Mouse (Mus musculus) forebrain, embryonic 10.5 days (tissue): Measurements from ENCODE around the gene Fmo5. TPM values are rescaled to one million over a fixed set of nuclear protein-coding genes. Genes with fewer than 3 reads are reported as not detected.
A peak's percentile ranks its signal among the peaks of the same experiment; 100 is the strongest.

Source experiments
- DNase-seq: peaks from one replicate; pipeline ENCODE4 v3.0.0-alpha.2; 2017; ENCODE audit warnings: low spot score; ENCODE audit errors: extremely low spot score
- H3K27ac ChIP-seq: fragments of 300-500 bp; sonication (generic); 2 replicates; pipeline ENCODE4 v1.5.1; 2016; ENCODE audit warnings: mild to moderate bottlenecking
- H3K27me3 ChIP-seq: fragments of 300-500 bp; sonication (generic); 2 replicates; pipeline ENCODE4 v1.6.1; 2016; ENCODE audit warnings: mild to moderate bottlenecking; ENCODE audit not compliant: poor library complexity, severe bottlenecking
- H3K36me3 ChIP-seq: fragments of 300-500 bp; sonication (generic); replicated peaks from 2 replicates; pipeline ENCODE4 v1.6.1; 2016; ENCODE audit warnings: mild to moderate bottlenecking, moderate library complexity
- H3K4me1 ChIP-seq: fragments of 300-500 bp; sonication (generic); 2 replicates; pipeline ENCODE4 v1.6.1; 2016
- H3K4me3 ChIP-seq: fragments of 300-500 bp; sonication (generic); 2 replicates; pipeline ENCODE4 v1.5.1; 2016; ENCODE audit warnings: mild to moderate bottlenecking, moderate library complexity
- H3K9me3 ChIP-seq: fragments of 300-500 bp; sonication (generic); 2 replicates; pipeline ENCODE4 v1.6.1; 2016; ENCODE audit warnings: mild to moderate bottlenecking, moderate library complexity
- WGBS: fragments of 180-500 bp; shearing (Covaris S2); methylation state at CpG from one replicate; pipeline ENCODE4 v1.1.7; 2016; 5-methylcytosine and 5-hydroxymethylcytosine counted together
- polyA plus RNA-seq: library from polyadenylated mRNA; unstranded; fragments of >200 nt; fragmentation: Nextera tagmentation; extraction: Ambion mirVana; gene quantifications from 2 replicates; pipeline ENCODE4 v1.2.1, GENCODE M21; 2016

The Fmo5 gene
- 0.48 and 0.86 TPM in 2 replicates for polyA plus RNA-seq

DNA sequence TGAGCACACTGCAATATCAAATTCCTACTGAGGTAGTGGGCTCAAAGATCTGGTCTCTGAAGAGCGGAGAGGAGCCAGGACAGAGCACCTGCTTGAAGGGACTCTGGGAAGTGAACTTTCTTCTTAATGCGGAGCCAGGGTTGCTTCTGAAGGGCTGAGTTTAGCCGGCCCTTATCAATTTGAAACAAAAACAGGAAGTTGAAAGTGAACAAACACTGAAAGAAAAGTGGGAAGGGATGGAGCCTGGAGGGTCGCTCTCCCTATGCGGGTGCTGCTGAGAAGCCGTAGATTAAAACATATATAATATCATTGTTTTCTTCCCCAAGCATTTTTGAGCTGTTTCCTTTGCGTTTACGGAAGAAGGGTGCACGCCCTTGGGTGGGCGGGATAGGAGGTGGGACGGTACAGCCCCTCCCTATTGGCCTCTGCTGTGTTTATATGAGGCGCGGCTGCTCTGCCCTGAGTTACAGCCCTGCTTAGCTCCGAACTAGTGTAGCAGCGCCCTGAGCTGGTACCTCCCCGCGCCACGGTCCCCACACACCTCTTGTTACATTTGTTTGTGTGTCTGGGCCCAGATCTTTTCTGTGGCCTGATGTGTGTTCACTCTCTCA lies at the start of gene Fmo5:
Fmo5 (plus strand) TSS at position 414 of the 611 bp plus-strand sequence.
- peaks cover 8% of the 10 kb centered on the region; the same call in 1 of the 2 replicates for H3K27me3 ChIP-seq
- H3K4me1 ChIP-seq = peaks cover 10% of the 10 kb centered on the region
- WGBS = 4% methylated on average over 18 of the region's 18 CpGs
- no peaks in the 10 kb centered on the region for H3K9me3 ChIP-seq
- peak within 1 kb of the TSS; percentile 48 for H3K4me3 ChIP-seq
- no peaks in the 10 kb centered on the region for H3K36me3 ChIP-seq
- H3K27ac ChIP-seq = peak within 1 kb of the TSS; percentile 51; the same call in 1 of the 2 replicates
- no peak for DNase-seq

DNA sequence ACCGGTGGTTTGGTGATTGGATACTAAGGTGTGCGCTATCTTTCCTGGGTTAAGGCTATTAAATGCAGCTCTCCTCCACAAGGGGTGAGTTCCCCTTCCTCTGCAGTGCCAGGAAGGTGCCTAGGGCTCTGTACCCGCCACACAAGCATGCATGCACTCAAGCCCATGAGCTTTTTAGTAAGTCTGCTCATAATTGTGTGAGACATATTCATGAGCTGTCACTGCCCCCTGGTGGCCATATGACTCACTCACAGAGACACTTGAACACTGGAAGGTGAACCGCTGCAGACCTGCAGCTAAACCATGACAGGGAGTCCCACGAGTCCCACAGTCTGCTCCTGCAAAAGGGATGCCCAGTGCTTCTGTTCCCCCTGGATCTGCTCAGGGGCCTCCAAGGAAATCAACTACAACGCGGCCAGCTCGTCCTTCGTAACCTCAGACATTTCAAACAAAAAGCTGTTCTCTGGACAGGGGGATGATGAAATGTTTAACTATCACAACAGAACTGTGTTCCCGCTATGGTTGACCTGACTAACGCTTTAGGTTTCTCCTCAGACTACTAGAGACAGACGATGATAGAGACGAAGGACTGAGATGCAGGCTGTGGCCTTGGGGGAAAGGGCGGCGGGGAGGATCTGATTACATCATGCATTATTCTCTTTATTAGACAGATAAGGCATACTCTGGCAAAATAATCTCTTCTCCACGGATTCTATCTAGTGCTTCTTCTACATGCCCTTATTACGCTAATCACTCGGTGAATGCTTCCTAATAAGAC lies 43.0 kb upstream of the Fmo5 start:
- Histone ChIP-seq H3K4me1 (no peaks in the 10 kb centered on the region; the same call in 1 of the 2 replicates), H3K36me3 (peaks cover 69% of the 10 kb centered on the region), H3K27me3 (no peaks in the 10 kb centered on the region), H3K4me3 (no peak overlapping the region), H3K27ac (no peak overlapping the region), H3K9me3 (no peaks in the 10 kb centered on the region; the same call in 1 of the 2 replicates)
- peak; percentile 78 for DNase-seq
- 75% methylated on average over 18 of the region's 18 CpGs for WGBS

DNA sequence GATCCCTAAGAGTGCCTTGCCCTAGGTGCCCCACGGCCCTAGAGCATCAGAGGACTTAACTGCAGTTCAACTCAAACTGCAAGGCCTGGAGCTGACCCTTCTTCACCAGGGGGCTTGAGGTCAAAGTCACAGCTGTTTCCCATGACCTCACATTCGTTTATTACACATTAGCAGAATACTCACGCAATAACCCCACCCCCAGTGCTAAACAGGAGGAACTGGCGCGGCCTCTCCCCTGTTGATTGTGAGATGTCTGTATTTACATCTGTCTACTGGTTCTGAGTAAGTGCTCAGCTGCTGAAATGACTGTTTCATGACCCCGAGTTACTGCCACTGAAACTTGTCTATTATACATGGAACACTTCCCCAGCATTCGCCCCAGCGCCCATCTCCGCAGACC lies 40.9 kb upstream of the Fmo5 start:
- H3K9me3 ChIP-seq = no peaks in the 10 kb centered on the region
- no peaks in the 10 kb centered on the region for H3K27me3 ChIP-seq
- peaks cover 68% of the 10 kb centered on the region for H3K36me3 ChIP-seq
- no peak for DNase-seq
- no peak overlapping the region for H3K27ac ChIP-seq
- H3K4me1 ChIP-seq = no peaks in the 10 kb centered on the region; the same call in 1 of the 2 replicates
- H3K4me3 ChIP-seq = no peak overlapping the region
- WGBS = 88% methylated on average over 9 of the region's 9 CpGs

DNA sequence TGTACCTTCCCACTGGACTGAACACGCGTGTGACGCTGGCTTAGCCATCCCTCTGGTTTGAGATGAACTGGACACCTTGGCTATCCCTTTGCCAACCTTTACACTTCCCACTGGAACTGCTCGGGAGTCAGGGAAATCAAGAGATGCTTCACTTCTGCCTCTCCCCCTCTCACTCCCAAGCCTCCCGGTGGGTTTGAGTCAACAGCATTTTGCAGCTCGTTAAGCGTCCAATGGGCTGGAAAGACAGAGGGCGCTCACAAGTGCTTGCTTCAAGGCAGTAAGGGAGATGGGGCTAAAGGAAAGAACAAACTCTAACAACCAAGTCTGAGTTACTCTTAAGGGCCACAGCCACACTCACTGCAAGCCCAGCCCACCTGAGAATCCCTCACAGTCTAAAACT lies 37.9 kb upstream of the Fmo5 start:
- H3K27me3 ChIP-seq = no peaks in the 10 kb centered on the region
- H3K4me1 ChIP-seq = no peaks in the 10 kb centered on the region
- H3K4me3 ChIP-seq = no peak overlapping the region
- no peak for DNase-seq
- H3K9me3 ChIP-seq = no peaks in the 10 kb centered on the region
- H3K27ac ChIP-seq = no peak overlapping the region
- peaks cover 71% of the 10 kb centered on the region for H3K36me3 ChIP-seq
- 61% methylated on average over 8 of the region's 8 CpGs for WGBS

DNA sequence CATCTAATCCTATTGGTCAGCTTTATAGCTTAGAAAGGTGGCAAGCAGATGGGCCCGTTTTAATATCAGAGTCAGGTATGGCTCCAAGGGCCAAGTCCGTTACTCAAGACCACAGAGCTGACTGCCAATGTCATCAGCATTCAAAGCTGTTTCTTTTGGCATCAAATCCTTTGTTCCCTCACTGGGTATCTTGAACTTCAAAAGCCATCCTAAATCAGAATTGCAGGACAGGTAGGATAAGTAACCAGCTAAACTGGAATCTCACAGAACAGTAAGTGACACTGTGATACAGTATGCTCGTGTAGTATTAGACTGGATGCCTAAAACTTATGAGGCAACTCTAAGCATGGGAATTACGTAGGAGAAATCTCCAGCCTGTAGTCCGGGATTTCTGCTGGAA lies 35.5 kb upstream of the Fmo5 start:
- H3K27ac ChIP-seq = no peak overlapping the region

DNA sequence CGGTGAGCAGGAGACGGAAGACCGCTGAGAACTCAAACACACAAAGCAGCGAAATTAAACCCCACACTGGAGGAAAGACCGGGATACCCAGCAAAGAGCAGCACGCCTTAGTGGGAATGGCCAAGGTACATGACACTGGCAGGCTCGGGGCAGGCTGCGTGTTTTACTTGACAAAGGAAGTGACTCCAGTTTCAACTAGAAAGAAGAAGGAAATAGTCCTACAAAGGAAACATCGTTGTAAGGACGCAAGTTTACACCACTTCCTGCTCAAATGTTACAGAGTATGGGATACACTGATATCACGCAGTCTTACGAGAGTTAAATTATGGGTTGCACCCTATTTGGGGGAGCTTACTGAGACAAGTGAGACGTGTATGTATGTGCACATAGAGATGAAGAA lies 34.5 kb upstream of the Fmo5 start:
- H3K4me1 ChIP-seq = no peaks in the 10 kb centered on the region
- no peak overlapping the region for H3K4me3 ChIP-seq
- no peak for DNase-seq
- no peaks in the 10 kb centered on the region for H3K27me3 ChIP-seq
- no peaks in the 10 kb centered on the region for H3K9me3 ChIP-seq
- H3K36me3 ChIP-seq = peaks cover 61% of the 10 kb centered on the region
- 93% methylated on average over 13 of the region's 13 CpGs for WGBS
- H3K27ac ChIP-seq = no peak overlapping the region

More for the DNA sequence above, 35.5 kb upstream of the Fmo5 start:
- Histone ChIP-seq H3K9me3 (no peaks in the 10 kb centered on the region), H3K27me3 (no peaks in the 10 kb centered on the region), H3K4me3 (no peak overlapping the region), H3K36me3 (peaks cover 66% of the 10 kb centered on the region), H3K4me1 (no peaks in the 10 kb centered on the region)
- no peak for DNase-seq
- WGBS = 95% methylated on average over 5 of the region's 5 CpGs

DNA sequence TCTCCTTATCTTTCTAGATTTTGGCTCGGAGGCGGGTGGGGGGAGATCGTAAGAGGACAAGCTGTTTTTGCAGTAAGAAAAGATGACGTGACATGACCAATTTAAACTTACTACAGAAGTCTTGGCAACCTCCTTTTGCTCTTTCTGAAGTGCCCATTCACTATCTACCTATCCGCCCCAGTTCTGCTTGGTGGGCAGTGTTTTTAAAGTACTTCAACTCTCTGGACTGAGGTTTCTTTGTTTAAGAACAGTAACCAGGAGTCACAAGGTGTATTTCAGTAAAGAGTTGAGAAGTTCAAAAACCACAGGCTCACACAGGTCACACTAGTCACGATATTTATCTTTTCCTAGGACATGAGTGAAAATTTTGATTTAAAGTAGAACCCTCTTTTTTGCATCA lies 33.5 kb upstream of the Fmo5 start:
- no peak for DNase-seq
- H3K27me3 ChIP-seq = no peaks in the 10 kb centered on the region
- H3K4me1 ChIP-seq = no peaks in the 10 kb centered on the region
- H3K27ac ChIP-seq = no peak overlapping the region
- peaks cover 61% of the 10 kb centered on the region for H3K36me3 ChIP-seq
- no peaks in the 10 kb centered on the region for H3K9me3 ChIP-seq
- 96% methylated on average over 6 of the region's 6 CpGs for WGBS
- H3K4me3 ChIP-seq = no peak overlapping the region

DNA sequence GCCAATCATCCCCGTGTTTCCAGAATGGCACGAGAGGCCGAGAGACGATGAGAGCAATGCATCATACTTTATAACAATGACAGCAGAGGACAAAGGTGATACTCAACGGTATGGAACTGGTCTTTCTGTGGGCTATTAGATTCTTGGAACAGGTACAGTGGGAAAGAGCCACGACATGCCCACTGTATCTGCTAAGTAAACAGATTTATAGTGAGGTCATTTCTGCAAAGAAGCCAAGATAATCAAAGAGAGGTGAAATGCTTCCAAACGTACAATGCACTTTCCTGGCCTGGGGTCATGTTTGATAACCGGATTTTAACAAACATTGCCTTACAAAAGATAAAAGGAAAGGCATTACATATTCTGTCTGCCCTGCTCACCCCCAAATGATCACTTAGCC lies 31.8 kb upstream of the Fmo5 start:
- 93% methylated on average over 8 of the region's 8 CpGs for WGBS
- peaks cover 61% of the 10 kb centered on the region for H3K36me3 ChIP-seq

DNA sequence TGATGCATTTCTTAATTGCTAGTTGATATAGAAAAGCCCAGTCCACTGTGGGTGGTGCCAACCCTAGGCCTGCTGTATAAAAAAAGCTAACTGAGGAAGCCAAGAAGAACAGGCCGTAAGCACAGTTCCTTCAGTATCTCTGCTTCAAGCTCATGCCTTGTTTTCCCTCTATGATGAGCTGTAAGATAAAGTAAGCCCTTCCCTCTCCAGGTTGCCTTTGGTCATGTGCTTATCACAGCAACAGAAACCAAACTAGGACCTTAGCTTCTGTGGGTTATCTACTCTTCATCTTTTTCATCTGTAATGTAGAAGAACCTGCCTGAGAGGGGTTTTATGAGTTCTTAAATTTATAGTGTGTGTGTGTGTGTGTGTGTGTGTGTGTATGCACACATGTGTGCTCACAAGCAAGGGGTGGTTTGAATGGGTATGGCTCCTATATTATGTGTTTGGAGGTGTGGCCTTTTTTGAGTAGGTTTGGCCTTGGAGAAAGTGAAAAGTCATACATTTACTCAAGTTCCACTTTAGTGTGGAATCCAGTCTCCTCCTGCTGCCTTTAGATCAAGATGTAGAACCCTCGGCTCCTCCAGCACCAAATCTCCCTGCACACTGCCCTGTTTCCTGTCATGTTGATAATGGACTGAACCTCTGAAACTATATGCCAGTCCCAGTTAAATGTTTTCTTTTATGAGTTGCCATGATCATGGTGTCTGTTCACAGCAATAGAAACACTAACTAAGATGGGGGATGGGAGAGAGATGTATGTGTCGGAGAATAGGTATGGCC lies 28.4 kb upstream of the Fmo5 start:
- Histone ChIP-seq H3K4me3 (no peak overlapping the region), H3K36me3 (peaks cover 59% of the 10 kb centered on the region), H3K27me3 (no peaks in the 10 kb centered on the region), H3K9me3 (no peaks in the 10 kb centered on the region), H3K4me1 (no peaks in the 10 kb centered on the region), H3K27ac (no peak overlapping the region)
- WGBS = 90% methylated on average over 3 of the region's 3 CpGs
- DNase-seq = no peak

More for the DNA sequence above, 31.8 kb upstream of the Fmo5 start:
- Histone ChIP-seq H3K9me3 (no peaks in the 10 kb centered on the region), H3K4me3 (no peak overlapping the region), H3K27me3 (no peaks in the 10 kb centered on the region), H3K27ac (no peak overlapping the region), H3K4me1 (no peaks in the 10 kb centered on the region)
- no peak for DNase-seq

DNA sequence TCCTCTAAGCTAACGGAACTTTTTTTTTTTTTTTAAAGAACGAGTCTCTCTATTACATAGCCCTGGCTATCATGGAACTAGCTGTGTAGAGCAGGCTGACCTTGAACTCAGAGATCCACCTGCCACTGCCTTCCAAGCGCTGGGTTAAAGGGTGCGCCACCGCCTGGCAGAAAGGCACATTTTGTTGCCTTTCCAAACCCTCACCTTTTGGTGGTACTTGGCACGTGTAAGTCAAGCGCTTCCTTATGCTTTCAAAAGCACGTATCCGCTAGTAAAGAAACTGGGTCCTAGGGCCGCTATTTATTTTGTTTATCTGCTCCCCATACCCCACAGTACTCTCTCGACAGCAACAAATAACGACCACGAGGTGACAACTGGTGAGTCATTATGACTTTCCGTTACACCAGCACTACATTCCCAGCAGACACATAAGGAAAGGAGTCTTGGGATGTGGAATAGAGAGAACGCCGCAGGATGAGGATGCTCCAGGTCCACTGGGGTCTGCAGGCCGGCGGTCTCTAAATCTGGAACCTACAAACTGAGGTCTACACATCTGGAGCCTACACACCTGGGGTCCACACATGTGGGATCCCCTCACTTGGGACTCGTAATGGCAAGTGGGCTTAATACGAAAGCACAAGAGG lies 19.3 kb upstream of the Fmo5 start:
- 4% methylated on average over 20 of the region's 20 CpGs for WGBS
- H3K9me3 ChIP-seq = no peaks in the 10 kb centered on the region
- no peaks in the 10 kb centered on the region for H3K36me3 ChIP-seq
- H3K27ac ChIP-seq = peak overlapping the region; percentile 100
- DNase-seq = no peak
- peak overlapping the region; percentile 85 for H3K4me3 ChIP-seq
- peaks cover 6% of the 10 kb centered on the region; the same call in 1 of the 2 replicates for H3K27me3 ChIP-seq
- H3K4me1 ChIP-seq = peaks cover 21% of the 10 kb centered on the region

DNA sequence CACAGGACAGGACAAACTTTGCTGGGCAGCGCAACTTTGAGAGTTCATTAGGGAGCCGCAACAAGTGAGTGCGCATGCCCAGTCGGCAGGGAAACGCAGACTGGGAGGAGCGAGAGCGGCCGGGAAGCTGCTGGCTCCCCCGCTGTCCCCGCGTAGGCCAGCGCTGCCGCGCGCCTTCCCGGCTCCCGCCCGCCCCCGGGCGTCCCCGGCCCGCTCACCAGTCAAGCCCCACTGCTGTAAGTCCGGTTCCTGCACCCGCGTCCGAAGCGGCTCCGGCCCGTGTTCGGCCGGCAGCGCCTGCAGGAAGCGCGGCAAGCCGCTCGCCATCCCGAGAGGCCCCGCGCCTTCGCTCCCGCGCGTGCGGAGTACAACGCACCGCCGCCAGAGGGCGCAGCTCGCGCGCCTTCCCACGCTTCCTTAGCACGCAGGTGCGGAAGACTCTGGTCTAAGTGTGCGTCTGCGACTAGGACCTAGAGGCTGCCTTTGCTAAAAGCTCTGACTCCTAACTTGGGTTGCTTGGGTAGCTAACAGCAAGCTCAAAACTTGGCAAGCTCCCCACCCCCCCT lies 18.7 kb upstream of the Fmo5 start, which contains the start of gene Chd1l:
Chd1l (minus strand) TSS at position 359 of the 566 bp plus-strand sequence.
- DNase-seq = peak; percentile 91
- Histone ChIP-seq H3K36me3 (no peaks in the 10 kb centered on the region), H3K4me1 (peaks cover 21% of the 10 kb centered on the region), H3K27ac (peak within 1 kb of the TSS; percentile 100), H3K9me3 (no peaks in the 10 kb centered on the region), H3K4me3 (peak within 1 kb of the TSS; percentile 85), H3K27me3 (peaks cover 6% of the 10 kb centered on the region; the same call in 1 of the 2 replicates)
- WGBS = under 1% methylated on average over 44 of the region's 56 CpGs

DNA sequence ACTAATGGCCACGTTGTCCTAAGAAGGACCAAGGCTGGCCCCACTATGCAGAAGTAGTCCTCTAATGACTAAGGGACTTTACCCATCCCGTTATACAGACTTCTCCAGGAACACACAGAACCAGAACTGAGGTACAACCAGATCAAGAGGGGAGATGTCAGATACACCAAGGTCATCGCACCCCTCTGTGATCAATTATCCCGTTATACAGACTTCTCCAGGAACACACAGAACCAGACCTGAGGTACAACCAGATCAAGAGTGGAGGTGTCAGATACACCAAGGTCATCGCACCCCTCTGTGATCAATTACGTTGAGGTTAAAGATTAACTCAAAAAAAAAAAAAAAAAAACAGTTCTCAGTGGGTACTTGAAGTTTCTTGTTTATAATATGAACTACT lies 17.6 kb upstream of the Fmo5 start:
- H3K4me1 ChIP-seq = peaks cover 21% of the 10 kb centered on the region
- no peaks in the 10 kb centered on the region for H3K36me3 ChIP-seq
- peaks cover 6% of the 10 kb centered on the region; the same call in 1 of the 2 replicates for H3K27me3 ChIP-seq
- 90% methylated on average over 6 of the region's 6 CpGs for WGBS
- H3K4me3 ChIP-seq = no peak overlapping the region
- no peak overlapping the region for H3K27ac ChIP-seq
- no peak for DNase-seq
- H3K9me3 ChIP-seq = no peaks in the 10 kb centered on the region
